Mouse (Mus musculus): ENCODE measurements around the gene Poln. TPM values are rescaled to one million over a fixed set of nuclear protein-coding genes. Genes with fewer than 3 reads are reported as not detected.
A peak's percentile ranks its signal among the peaks of the same experiment; 100 is the strongest.

The Poln gene
- total and polyA plus RNA-seq, 3 experiments = 4.3 to 7.0 (median 7.0) TPM

DNA sequence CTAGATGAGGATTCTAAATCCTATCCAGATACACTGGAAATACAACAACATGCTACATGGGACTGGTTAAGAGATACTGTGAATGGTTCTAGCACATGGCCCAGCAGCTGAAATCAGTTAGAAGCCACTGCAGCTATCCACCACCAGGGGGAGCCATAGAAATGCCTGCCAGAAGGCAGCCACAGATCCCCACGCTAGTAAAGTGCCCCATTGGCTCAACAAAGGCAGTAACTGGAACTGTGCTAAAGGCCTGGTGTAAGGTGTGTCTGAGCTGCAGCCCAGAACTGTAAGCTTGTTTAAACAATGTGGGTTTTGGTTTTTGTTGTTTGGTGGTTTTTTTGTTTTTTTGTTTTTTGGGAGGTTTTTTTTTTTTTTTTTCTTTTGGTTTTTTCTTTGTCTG lies 41.0 kb upstream of the Poln start:
- Histone ChIP-seq H3K36me3 (ENCODE audit: control insufficient read depth, insufficient read depth, low read length) (no peaks in the 10 kb centered on the region), H3K4me3 (no peak overlapping the region), H3K27me3 (ENCODE audit: control insufficient read depth, insufficient read depth, low read length) (no peaks in the 10 kb centered on the region), H3K9ac (ENCODE audit: low read depth, low read length) (no peak overlapping the region), H3K4me1 (ENCODE audit: control insufficient read depth, insufficient read depth, low read length) (peaks cover 4% of the 10 kb centered on the region), H3K27ac (no peak overlapping the region), H3K79me2 (replicated peaks; ENCODE audit: control insufficient read depth, insufficient read depth, low read length) (no peaks in the 10 kb centered on the region)
- TF ChIP-seq EP300 (IDR thresholded peaks at IDR 0.05; ENCODE audit: insufficient read depth, low read depth, low read length) (peak; percentile 81), CTCF (IDR thresholded peaks at IDR 0.05) (peak; percentile 97; the same call in 1 of the 2 replicates), POLR2A (IDR thresholded peaks at IDR 0.05; ENCODE audit: insufficient read depth, low read depth, low read length) (no peak)
- 0% methylated on average over 1 of the region's 1 CpGs for WGBS
- intact Hi-C loops (cut with DNase I) = loop anchor here (1.0 to 5.0 kb wide), 2 partner anchors 45 to 432 kb away; no protein-coding TSS in a partner anchor
- DNase-seq = peak; percentile 70 to 76

DNA sequence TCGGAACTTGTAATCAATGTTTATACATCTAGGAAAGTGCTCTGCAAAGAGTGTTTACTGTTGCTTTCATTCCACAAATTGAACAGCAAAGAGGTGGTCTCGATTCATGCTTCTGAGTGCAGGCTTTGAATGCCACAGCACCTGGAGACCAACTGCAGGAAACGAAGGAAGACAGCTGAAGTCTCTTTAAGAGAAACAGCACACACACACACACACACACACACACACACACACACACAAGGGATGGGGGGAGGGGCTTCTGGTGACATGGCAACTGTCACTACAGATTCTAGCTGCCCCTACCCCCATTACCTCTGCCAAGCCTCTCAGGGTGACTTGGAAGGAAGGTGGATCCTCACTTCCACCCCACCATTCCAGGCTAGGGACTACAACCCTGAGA lies 38.3 kb upstream of the Poln start:
- intact Hi-C loops (cut with DNase I) = no loop called here
- WGBS = 74% methylated on average over 3 of the region's 3 CpGs

DNA sequence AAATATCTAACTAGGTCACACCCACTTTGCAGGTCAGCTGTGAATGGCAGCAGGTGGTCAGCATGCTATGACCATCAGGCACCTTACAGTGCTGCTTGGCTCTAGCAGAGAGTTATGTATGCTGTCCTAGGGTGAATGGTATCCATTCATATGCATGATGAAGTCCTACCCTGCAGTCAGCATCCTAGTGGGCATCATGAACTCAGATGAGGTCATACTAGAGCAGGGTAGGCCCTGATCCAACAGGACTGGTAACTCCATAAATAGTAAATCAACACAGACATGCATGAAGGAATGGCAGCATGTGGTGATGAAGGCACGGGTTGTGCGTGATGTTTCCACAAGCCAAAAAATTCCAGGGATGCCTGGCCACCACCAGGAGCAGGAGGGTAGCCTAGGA lies 36.5 kb upstream of the Poln start:
- intact Hi-C loops (cut with DNase I) = no loop called here
- Histone ChIP-seq H3K27me3 (ENCODE audit: control insufficient read depth, insufficient read depth, low read length) (no peaks in the 10 kb centered on the region), H3K9ac (ENCODE audit: low read depth, low read length) (no peak overlapping the region), H3K4me3 (no peak overlapping the region), H3K79me2 (replicated peaks; ENCODE audit: control insufficient read depth, insufficient read depth, low read length) (no peaks in the 10 kb centered on the region), H3K27ac (no peak overlapping the region), H3K36me3 (ENCODE audit: control insufficient read depth, insufficient read depth, low read length) (no peaks in the 10 kb centered on the region), H3K4me1 (ENCODE audit: control insufficient read depth, insufficient read depth, low read length) (peaks cover 4% of the 10 kb centered on the region)
- TF ChIP-seq POLR2A (IDR thresholded peaks at IDR 0.05; ENCODE audit: insufficient read depth, low read depth, low read length) (no peak), CTCF (IDR thresholded peaks at IDR 0.05) (no peak), EP300 (IDR thresholded peaks at IDR 0.05; ENCODE audit: insufficient read depth, low read depth, low read length) (no peak)
- WGBS = 11% methylated on average over 2 of the region's 2 CpGs
- DNase-seq = no peak

More for the DNA sequence above, 38.3 kb upstream of the Poln start:
- H3K9ac ChIP-seq (ENCODE audit: low read depth, low read length) = no peak overlapping the region
- H3K27me3 ChIP-seq (ENCODE audit: control insufficient read depth, insufficient read depth, low read length) = no peaks in the 10 kb centered on the region
- TF ChIP-seq POLR2A (IDR thresholded peaks at IDR 0.05; ENCODE audit: insufficient read depth, low read depth, low read length) (no peak), CTCF (IDR thresholded peaks at IDR 0.05) (no peak), EP300 (IDR thresholded peaks at IDR 0.05; ENCODE audit: insufficient read depth, low read depth, low read length) (no peak)
- no peak for DNase-seq
- H3K4me3 ChIP-seq = no peak overlapping the region
- no peaks in the 10 kb centered on the region for H3K79me2 ChIP-seq (replicated peaks; ENCODE audit: control insufficient read depth, insufficient read depth, low read length)
- H3K27ac ChIP-seq = no peak overlapping the region
- peaks cover 4% of the 10 kb centered on the region for H3K4me1 ChIP-seq (ENCODE audit: control insufficient read depth, insufficient read depth, low read length)
- H3K36me3 ChIP-seq (ENCODE audit: control insufficient read depth, insufficient read depth, low read length) = no peaks in the 10 kb centered on the region

DNA sequence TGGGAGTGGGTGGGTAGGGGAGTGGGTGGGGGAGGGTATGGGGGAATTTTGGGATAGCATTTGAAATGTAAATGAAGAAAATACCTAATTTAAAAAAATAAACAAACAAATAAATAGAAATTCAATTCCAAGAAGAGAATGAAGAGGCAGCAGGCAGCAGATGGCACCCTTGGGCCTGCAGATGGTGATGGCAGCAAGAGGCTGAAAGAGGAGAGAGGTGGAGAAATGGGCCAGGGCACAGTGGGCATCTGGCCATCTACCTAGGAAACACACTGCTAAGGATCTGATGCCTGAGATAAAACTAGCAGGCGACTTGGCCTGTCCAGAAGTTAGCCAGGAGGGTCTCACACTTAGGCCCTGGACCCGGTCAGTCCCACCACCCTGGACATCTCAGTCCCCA lies 35.7 kb upstream of the Poln start:
- intact Hi-C loops (cut with DNase I) = no loop called here
- H3K27me3 ChIP-seq (ENCODE audit: control insufficient read depth, insufficient read depth, low read length) = no peaks in the 10 kb centered on the region
- no peak for TF ChIP-seq CTCF (IDR thresholded peaks at IDR 0.05)
- TF ChIP-seq EP300 (IDR thresholded peaks at IDR 0.05; ENCODE audit: insufficient read depth, low read depth, low read length) = no peak
- TF ChIP-seq POLR2A (IDR thresholded peaks at IDR 0.05; ENCODE audit: insufficient read depth, low read depth, low read length) = no peak
- no peak for DNase-seq
- H3K4me3 ChIP-seq = no peak overlapping the region
- peaks cover 4% of the 10 kb centered on the region for H3K4me1 ChIP-seq (ENCODE audit: control insufficient read depth, insufficient read depth, low read length)
- H3K9ac ChIP-seq (ENCODE audit: low read depth, low read length) = no peak overlapping the region
- no peak overlapping the region for H3K27ac ChIP-seq
- 86% methylated on average over 2 of the region's 2 CpGs for WGBS
- no peaks in the 10 kb centered on the region for H3K36me3 ChIP-seq (ENCODE audit: control insufficient read depth, insufficient read depth, low read length)
- no peaks in the 10 kb centered on the region for H3K79me2 ChIP-seq (replicated peaks; ENCODE audit: control insufficient read depth, insufficient read depth, low read length)

DNA sequence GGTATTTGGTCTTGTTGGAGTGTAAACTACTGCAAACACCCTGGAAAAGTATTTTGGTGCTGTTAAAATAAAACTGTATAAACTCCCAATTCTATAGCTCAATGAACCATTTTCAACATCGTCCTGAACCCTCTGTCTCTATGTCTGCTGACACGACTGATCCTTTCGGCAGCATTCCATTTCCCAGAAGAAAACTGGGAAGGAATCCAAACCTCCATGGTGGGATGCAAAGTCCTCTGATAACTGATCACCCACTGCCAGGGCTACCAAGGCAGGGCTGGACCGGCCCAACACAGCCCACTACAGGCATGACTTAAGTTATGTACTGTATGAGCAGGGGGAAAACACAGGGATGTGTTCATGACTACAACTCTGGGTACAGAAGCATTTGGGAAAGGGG lies 32.8 kb upstream of the Poln start:
- no peaks in the 10 kb centered on the region for H3K79me2 ChIP-seq (replicated peaks; ENCODE audit: control insufficient read depth, insufficient read depth, low read length)

DNA sequence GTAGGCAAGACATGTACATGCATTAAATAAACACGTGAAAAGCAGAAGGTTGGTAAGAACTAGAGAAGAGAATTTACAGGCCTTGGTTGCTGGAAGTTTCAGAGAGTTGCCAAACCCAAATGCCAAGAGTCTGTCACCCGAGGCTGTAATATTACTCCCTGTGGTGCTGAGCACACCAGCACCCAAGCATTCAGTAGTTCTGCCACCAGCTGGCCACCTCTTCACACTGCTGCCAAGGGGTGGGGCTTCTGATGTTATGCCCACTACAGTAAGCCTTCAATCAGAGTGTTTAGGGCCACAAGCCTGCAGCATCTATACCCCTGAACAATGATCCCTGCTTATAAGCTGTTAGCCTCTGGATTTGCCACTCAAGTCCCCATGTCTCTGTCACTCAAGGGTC lies 32.1 kb upstream of the Poln start:
- Histone ChIP-seq H3K36me3 (ENCODE audit: control insufficient read depth, insufficient read depth, low read length) (no peaks in the 10 kb centered on the region), H3K27ac (no peak overlapping the region), H3K79me2 (replicated peaks; ENCODE audit: control insufficient read depth, insufficient read depth, low read length) (no peaks in the 10 kb centered on the region), H3K9ac (ENCODE audit: low read depth, low read length) (no peak overlapping the region), H3K4me1 (ENCODE audit: control insufficient read depth, insufficient read depth, low read length) (peaks cover 4% of the 10 kb centered on the region), H3K27me3 (ENCODE audit: control insufficient read depth, insufficient read depth, low read length) (no peaks in the 10 kb centered on the region), H3K4me3 (no peak overlapping the region)
- peak; percentile 39 for TF ChIP-seq CTCF (IDR thresholded peaks at IDR 0.05)
- no peak for TF ChIP-seq POLR2A (IDR thresholded peaks at IDR 0.05; ENCODE audit: insufficient read depth, low read depth, low read length)
- no peak for DNase-seq
- WGBS = 55% methylated on average over 2 of the region's 2 CpGs
- intact Hi-C loops (cut with DNase I) = no loop called here

More for the DNA sequence above, 32.8 kb upstream of the Poln start:
- no peak overlapping the region for H3K9ac ChIP-seq (ENCODE audit: low read depth, low read length)
- no peak overlapping the region for H3K4me3 ChIP-seq
- no peaks in the 10 kb centered on the region for H3K27me3 ChIP-seq (ENCODE audit: control insufficient read depth, insufficient read depth, low read length)
- DNase-seq = no peak
- TF ChIP-seq CTCF (IDR thresholded peaks at IDR 0.05) (no peak), POLR2A (IDR thresholded peaks at IDR 0.05; ENCODE audit: insufficient read depth, low read depth, low read length) (no peak), EP300 (IDR thresholded peaks at IDR 0.05; ENCODE audit: insufficient read depth, low read depth, low read length) (no peak)
- intact Hi-C loops (cut with DNase I) = no loop called here
- H3K4me1 ChIP-seq (ENCODE audit: control insufficient read depth, insufficient read depth, low read length) = peaks cover 4% of the 10 kb centered on the region
- no peaks in the 10 kb centered on the region for H3K36me3 ChIP-seq (ENCODE audit: control insufficient read depth, insufficient read depth, low read length)
- 64% methylated on average over 4 of the region's 4 CpGs for WGBS
- H3K27ac ChIP-seq = no peak overlapping the region
